Mouse (Mus musculus): ENCODE measurements around the gene Sirt5.

The Sirt5 gene

GRCm38 (mm10) chr13:43364985-43365824, at the start of gene Sirt5:
Gene Sirt5 (plus strand): TSS chr13:43365496.
- DNase-seq (ENCODE audit: low read depth, low spot score): peak; percentile 97

GRCm38 (mm10) chr13:43317411-43317810, 47.9 kb upstream of the Sirt5 start:
- no peak for DNase-seq (ENCODE audit: low read depth, low spot score)

GRCm38 (mm10) chr13:43319396-43319795, 45.9 kb upstream of the Sirt5 start:
- DNase-seq (ENCODE audit: low read depth, low spot score): no peak

GRCm38 (mm10) chr13:43321492-43321891, 43.8 kb upstream of the Sirt5 start:
- no peak for DNase-seq (ENCODE audit: low read depth, low spot score)

GRCm38 (mm10) chr13:43325427-43325826, 39.9 kb upstream of the Sirt5 start:
- DNase-seq (ENCODE audit: low read depth, low spot score): no peak

GRCm38 (mm10) chr13:43331721-43332444, 33.4 kb upstream of the Sirt5 start:
- DNase-seq (ENCODE audit: low read depth, low spot score): peak; percentile 2

GRCm38 (mm10) chr13:43332591-43332990, 32.7 kb upstream of the Sirt5 start:
- peak; percentile 5 for DNase-seq (ENCODE audit: low read depth, low spot score)

GRCm38 (mm10) chr13:43336425-43337221, 28.7 kb upstream of the Sirt5 start:
- DNase-seq (ENCODE audit: low read depth, low spot score): peak; percentile 3

- no peak for DNase-seq (ENCODE audit: low read depth, low spot score)
Measured at GRCm38 (mm10) chr13:43338001-43338400, 27.3 kb upstream of the Sirt5 start.

GRCm38 (mm10) chr13:43338632-43339031, 26.7 kb upstream of the Sirt5 start:
- no peak for DNase-seq (ENCODE audit: low read depth, low spot score)

- no peak for DNase-seq (ENCODE audit: low read depth, low spot score)
Measured at GRCm38 (mm10) chr13:43346825-43347224, 18.5 kb upstream of the Sirt5 start.

GRCm38 (mm10) chr13:43349376-43349775, 15.9 kb upstream of the Sirt5 start:
- no peak for DNase-seq (ENCODE audit: low read depth, low spot score)

- DNase-seq (ENCODE audit: low read depth, low spot score): no peak
Measured at GRCm38 (mm10) chr13:43350489-43351169, 14.7 kb upstream of the Sirt5 start.

GRCm38 (mm10) chr13:43353356-43353755, 11.9 kb upstream of the Sirt5 start:
- no peak for DNase-seq (ENCODE audit: low read depth, low spot score)

GRCm38 (mm10) chr13:43354362-43354761, 10.9 kb upstream of the Sirt5 start:
- DNase-seq (ENCODE audit: low read depth, low spot score): no peak

- DNase-seq (ENCODE audit: low read depth, low spot score): no peak
Measured at GRCm38 (mm10) chr13:43356346-43357125, 8.8 kb upstream of the Sirt5 start.

GRCm38 (mm10) chr13:43360534-43360933, 4.8 kb upstream of the Sirt5 start:
- DNase-seq (ENCODE audit: low read depth, low spot score): no peak

- DNase-seq (ENCODE audit: low read depth, low spot score): no peak
Measured at GRCm38 (mm10) chr13:43362353-43362752, 2.9 kb upstream of the Sirt5 start.

- no peak for DNase-seq (ENCODE audit: low read depth, low spot score)
Measured at GRCm38 (mm10) chr13:43365825-43366184, 509 bp downstream of the Sirt5 start.

GRCm38 (mm10) chr13:43370063-43370462, 4.8 kb downstream of the Sirt5 start:
- DNase-seq (ENCODE audit: low read depth, low spot score): no peak

GRCm38 (mm10) chr13:43372892-43373291, 7.6 kb downstream of the Sirt5 start:
- DNase-seq (ENCODE audit: low read depth, low spot score): no peak

Measured in forelimb bud, embryonic 11.5 days (tissue).